Mouse (Mus musculus): ENCODE data around the gene Olfr1168.
"Not testable (repeated sequence)": the region's sequence is repeated elsewhere in the genome, so short reads cannot be mapped to it uniquely, and the experiment has no call there.

The Olfr1168 gene

DNA sequence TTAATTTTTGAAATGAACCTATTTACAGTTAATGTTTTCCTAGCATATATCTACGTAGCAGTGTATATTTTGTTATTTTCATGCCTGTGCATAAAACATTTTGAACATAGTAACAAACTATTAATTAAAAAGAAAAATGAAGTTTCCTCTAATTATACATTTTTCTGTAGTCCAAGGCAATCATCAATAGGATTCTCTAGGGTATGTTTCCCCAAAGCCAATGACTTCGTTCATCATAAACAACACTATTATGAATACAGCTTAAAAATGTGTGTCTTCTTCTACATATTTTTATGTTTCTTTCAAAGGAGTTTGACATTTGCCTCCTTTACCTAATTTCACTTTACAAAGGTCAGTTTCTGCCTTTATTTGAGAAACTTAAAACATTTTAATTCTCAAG, at the start of gene Olfr1168:
Gene Olfr1168, plus strand, starts transcription at position 301 of the 400 bp plus-strand sequence.
- no peak for DNase-seq (ENCODE audit: low spot score)

GRCm38 (mm10) chr2:88155093-88155492, 26.6 kb upstream of the Olfr1168 start, which contains the start of gene Olfr1167:
Gene Olfr1167, minus strand, starts transcription at chr2:88155193.
- not testable (repeated sequence) for DNase-seq (ENCODE audit: low spot score)

DNA sequence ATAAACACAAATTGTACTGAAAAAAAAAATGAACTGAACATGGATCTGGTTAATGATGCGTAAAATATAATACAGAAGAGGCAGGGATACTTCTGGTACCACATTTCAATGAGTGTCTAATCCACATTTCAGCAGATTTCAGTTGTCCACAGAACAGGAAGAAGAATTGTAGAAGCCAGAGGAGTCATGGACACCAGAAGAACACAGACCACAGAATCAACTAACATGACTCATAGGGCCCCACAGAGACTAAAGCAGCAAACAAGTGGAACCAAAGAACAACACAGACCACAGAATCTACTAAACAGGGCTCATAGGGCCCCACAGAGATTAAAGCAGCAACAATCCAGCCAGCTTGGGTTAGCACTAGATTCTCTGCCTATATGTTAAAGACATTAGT, 39.1 kb downstream of the Olfr1168 start:
- DNase-seq (ENCODE audit: low spot score), result no peak

GRCm38 (mm10) chr2:88228234-88228633, 46.6 kb downstream of the Olfr1168 start, which contains the start of gene Olfr1170:
Gene Olfr1170, minus strand, starts transcription at chr2:88228334.
- DNase-seq (ENCODE audit: low spot score), result no peak
